Mouse (Mus musculus) heart, postnatal 14 days (tissue): ENCODE data around the gene Myh9. TPM values are rescaled to one million over a fixed set of nuclear protein-coding genes. Genes with fewer than 3 reads are reported as not detected.

Experiments
- DNase-seq, 2 experiments: peaks; one replicate each; pipeline ENCODE4 v3.0.0; 2021 to 2022
- intact Hi-C: fragments of 180-260 bp; cut with DNase I; formaldehyde crosslinking; loops from one replicate; pipeline ENCODE4 v1.15.1; 2025
- total RNA-seq, 2 experiments: library from RNA; stranded (reverse); gene quantifications; 2 replicates each; pipeline ENCODE4 v1.2.3; 2021

Gene Myh9
- total RNA-seq, 2 experiments from 2014 or later: 140 to 172 TPM

DNA sequence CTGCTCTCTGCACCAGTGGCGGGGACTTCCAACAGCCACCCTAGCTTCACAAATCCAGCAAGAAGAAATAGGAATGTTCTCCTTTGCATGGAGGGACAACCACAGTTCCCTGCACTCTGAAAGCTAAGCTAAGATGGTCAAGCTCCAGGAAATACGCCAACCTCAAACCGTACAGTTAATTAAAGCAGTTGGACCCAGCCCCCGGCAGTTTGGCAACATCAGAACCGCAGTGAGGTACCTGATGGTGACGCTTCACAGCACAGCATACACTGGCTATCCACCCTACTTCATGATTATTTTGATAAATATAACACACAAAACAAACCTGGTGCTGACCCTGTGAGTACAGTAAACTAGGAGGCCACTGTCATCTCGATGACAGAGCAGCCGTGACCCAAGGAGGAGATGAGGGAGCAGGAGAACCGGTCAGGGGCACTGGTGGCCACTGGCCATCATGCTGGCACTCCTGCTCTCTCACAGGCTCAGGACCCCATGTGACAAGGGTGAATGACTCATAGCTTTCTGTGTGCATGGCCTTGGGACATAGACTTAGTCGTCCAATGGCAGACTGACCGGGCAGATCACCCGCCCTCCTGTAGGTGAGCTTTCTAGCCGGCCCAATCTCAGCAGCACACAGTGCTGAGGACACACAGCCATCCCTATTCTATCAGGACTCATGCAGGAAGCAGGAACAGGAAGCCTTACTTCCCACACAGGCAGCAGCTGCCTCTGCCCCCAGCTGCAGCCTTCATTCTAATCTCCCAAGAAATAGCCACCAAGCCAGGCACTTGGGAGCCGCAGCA lies 44.2 kb downstream of the Myh9 start:
- intact Hi-C loops: no loop called here
- peak; percentile 29 to 49 for DNase-seq

GRCm38 (mm10) chr15:77796409-77797035 lies 45.5 kb downstream of the Myh9 start:
- intact Hi-C loops: no loop called here

GRCm38 (mm10) chr15:77794908-77795356 lies 47.0 kb downstream of the Myh9 start:
- DNase-seq: no peak
- intact Hi-C loops: no loop called here

More at GRCm38 (mm10) chr15:77796409-77797035, 45.5 kb downstream of the Myh9 start:
- DNase-seq: no peak

DNA sequence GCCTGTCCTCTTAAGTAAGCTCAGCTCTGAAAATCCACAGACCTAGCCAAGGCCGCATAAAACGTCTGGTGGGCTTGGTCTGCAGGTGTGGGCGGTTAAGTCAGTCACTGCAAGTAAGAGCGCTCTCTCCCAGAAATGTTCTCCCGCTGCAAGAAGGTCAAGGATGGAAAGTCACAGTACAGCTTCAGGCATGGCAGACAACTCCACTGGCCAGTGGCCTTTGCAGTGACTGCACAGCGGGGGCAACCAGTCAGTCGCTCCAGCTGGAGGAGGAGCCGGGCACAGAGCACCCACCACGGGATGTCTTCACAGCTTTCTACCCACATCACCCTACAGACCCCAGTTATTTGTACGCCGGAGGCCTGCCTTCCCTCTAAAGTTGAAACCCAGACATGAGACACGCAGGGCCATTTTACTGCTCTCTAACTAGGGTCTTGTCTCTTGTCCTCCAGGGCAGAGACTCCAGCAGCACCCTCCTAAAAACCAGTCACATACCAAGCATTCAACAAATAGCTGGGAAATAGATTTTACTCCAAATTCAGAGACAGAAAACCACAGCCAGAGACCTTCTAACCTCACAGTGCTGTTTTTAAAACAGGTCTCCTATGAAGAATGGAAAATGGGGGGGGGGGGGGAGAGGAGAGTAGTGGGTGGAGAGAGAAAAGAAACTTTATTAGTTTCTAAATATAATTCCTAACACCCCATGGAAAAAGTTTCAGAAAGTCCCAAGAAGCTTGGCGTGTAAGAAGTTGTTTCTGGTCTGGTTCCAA lies 47.7 kb downstream of the Myh9 start:
- no peak for DNase-seq
- intact Hi-C loops: no loop called here

DNA sequence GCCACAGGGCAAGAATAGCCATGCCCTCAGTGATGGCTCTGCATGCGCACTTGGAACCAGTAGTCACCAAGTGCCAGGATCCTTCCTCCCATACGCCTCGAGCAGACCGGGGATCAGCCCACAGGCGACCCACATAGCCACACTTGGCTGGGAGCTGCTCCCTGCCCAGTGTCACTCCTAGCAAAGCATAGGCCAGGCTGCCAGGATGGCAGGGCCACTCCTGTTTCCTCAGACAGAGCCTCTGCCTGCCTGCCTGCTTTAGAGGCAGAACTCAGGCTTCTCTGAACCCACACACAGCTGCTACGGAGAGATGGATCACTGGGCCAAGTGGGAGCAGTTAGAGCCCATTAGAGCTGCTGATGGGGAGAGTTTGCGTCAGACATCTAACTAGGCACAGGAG lies 48.4 kb downstream of the Myh9 start:
- intact Hi-C loops: no loop called here
- no peak for DNase-seq

GRCm38 (mm10) chr15:77793094-77793493 lies 48.9 kb downstream of the Myh9 start:
- intact Hi-C loops: no loop called here
- DNase-seq: no peak

DNA sequence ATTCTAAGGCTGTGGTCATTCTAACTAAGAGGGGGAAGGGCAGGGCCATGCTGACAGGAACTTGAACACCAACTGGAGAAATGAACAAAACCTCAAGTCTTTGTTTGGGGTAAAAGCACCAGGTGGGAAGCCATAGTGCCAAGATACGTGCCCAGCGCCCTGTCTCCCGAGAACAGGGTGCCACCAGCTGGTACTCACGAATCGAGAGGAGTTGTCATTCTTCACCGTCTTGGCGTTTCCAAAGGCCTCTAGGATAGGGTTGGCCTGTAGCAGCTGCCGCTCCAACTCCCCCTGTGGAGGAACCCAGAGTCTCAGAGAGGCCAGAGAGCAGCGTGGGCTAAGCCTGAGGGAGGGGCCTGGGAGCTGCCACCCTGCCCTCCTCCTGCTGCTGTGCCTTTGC lies 49.9 kb downstream of the Myh9 start:
- intact Hi-C loops: no loop called here
- no peak for DNase-seq

DNA sequence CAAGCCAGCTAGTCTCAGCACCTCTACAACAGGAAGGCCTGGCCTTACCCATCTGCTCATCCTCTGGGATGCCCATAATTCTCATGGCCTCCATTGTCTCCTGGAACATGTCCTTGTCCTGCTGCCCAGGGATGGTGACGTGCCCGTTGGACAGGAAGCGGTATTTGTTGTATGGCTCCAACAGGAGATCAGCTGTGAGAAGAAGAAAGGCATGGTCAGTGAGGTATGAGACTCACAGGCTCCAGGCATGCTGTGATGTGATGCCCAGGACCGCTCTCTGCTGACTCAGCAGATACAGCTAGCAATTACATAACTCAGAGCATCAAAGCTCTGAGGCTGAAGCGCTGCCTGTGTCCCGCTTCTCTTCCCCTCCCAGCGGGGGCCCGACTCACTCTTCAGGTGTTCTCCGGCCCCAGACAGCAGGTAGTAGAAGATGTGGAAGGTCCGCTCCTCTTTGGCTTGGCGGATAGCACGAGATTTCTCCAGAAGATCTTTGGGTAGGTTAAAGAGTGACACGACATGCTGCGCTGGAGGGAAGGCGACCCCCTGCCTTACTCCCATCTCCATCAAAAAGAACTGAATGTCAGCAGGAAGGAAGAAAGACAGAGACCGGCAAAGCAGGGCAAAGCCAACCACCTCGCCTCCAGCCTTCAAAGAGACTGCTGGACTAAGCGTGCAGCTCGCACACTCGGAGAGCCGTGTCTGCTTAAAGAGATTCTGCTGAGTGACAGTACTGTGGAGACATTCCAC lies 51.1 kb downstream of the Myh9 start:
- intact Hi-C loops: no loop called here

DNA sequence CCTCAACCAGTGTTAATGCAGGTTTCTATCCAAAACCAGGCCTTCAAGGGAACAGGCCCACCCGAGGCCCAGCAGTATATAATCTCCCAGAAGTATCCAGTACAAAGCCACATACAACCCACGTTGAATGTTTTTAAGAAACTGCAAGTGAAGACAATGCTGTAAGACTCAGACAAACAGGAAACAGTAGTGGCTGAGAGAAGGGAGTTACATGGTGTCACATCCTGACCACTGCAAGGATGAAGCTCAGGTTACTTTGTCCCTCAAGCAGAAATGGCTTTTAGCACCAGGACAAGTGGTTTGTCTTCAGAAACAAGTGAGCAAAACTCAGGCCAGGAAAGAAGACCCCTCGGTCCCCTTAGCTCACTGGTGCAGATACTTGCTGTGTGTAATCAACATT lies 52.8 kb downstream of the Myh9 start:
- intact Hi-C loops: loop anchor here (10.0 kb wide), 1 partner anchor 46 kb away; no protein-coding TSS in a partner anchor
- DNase-seq: no peak

More for the DNA sequence above, 51.1 kb downstream of the Myh9 start:
- no peak for DNase-seq

- no peak for DNase-seq
- intact Hi-C loops: loop anchor here (10.0 kb wide), 1 partner anchor 46 kb away; no protein-coding TSS in a partner anchor
Observed at GRCm38 (mm10) chr15:77788356-77788755, 53.6 kb downstream of the Myh9 start.

- intact Hi-C loops: loop anchor here (2.0 to 10.0 kb wide), 2 partner anchors 15 to 49 kb away; no protein-coding TSS in a partner anchor
- no peak for DNase-seq
Observed at GRCm38 (mm10) chr15:77785807-77786206, 56.2 kb downstream of the Myh9 start.

- intact Hi-C loops: loop anchor here (10.0 kb wide), 1 partner anchor 51 kb away; no protein-coding TSS in a partner anchor
- no peak for DNase-seq
Observed at GRCm38 (mm10) chr15:77784039-77784824, 57.7 kb downstream of the Myh9 start.

DNA sequence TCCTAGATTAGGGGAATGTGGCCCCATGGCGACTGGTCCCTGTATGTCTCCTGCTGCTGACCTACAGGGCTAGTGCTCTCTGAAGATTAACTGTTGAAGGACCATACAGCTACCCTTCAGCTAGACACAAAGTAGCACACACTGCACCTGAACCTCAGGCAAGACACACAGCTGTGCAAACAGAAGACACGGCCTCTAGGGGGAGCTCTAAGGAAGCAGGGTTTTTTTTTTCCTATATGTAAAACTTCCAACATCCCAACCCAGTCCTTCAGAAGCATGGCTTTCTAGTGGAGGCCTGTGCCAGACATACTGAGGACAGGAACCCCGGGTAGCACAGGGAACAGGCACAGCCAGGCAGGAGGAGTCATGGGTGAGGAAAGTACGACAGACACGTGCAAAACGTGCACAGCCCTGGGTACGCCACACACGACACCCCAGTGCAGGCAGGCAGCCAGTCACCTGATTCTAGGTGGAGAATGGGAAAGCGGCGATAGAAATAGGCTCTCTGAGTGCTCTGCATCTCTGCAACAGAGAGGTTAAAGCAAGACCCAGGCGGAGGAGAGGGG lies 59.4 kb downstream of the Myh9 start:
- DNase-seq: peak in 1 of 2 experiments; percentile 62
- intact Hi-C loops: loop anchor here (10.0 kb wide), 1 partner anchor 52 kb away; no protein-coding TSS in a partner anchor

DNA sequence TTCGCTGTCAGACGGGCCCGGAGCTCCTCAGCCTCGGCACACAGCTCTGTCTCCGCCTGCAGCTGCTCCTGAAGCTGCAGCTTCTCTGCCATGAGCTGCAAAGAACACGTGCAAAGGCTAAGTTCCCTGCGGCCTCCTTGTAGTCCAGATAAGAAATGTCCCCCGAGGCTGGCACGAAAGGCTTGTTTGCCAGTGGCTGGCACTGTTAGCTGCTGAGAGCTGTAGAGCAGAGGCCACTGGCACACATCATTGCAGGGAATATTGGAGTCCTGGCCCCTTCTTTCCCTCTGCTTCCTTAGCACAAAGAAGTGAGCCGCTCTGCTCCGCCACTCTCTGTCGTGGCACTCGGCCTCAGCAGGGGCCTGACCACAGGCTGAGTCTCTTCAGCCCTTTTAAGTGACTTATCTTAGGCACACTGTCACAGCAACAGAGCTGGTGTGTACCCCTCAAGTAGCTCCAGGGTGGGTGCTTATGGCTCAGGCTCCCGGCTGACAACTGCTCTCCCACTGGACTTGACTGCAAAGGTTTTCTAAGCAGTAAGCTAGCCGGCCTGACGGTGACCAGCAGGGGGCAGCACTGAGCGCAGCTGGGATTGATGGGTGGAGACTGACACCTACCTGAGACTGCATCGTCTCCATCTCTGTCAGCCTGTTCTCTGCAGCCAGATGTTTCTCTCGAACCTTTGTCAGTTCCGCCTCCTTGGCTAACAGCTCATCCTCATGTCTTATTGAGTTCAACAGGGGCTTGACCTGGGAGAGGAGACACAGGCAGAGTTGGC lies 66.6 kb downstream of the Myh9 start:
- intact Hi-C loops: no loop called here
- peak; percentile 83 to 89 for DNase-seq

GRCm38 (mm10) chr15:77774303-77774702 lies 67.7 kb downstream of the Myh9 start:
- no peak for DNase-seq
- intact Hi-C loops: no loop called here

GRCm38 (mm10) chr15:77773099-77773915 lies 68.7 kb downstream of the Myh9 start:
- no peak for DNase-seq
- intact Hi-C loops: no loop called here

DNA sequence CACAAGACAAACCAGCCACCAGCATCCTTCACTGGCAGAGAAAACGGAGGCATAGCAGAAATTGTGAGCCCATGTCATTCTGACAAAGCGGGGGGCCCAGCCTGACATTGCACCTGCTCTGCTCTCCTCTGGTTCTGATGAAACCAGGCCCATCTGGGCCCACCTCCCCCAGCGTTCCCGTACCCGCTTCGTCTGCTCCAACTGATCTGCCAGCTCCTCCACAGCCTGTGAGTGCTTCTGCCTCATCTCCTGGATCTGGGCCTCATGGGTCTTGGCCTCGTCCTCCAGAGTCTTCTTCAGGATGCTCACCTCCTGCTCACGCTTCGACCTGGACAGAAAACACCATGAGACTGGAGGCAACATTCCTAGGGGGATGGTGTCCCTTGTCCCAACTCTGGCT lies 71.0 kb downstream of the Myh9 start:
- no peak for DNase-seq
- intact Hi-C loops: loop anchor here (2.0 kb wide), 1 partner anchor 16 kb away; no protein-coding TSS in a partner anchor
